Mouse (Mus musculus) heart, embryonic 12.5 days (tissue): ENCODE measurements at regions not wholly inside any gene's neighbourhood (a gene's known extent, or its start where the extent isn't known, plus 50 kb on each side); places are given as distances from the start of the nearest gene placed in this dataset.

ENCODE experiments used
- ATAC-seq: fragments of 200-750 bp; cut with Nextera tagmentation; 2 replicates; pipeline ENCODE4 v1.8.0; 2017; ENCODE audit warnings: moderate TSS enrichment, moderate library complexity; ENCODE audit not compliant: insufficient number of reproducible peaks, low FRiP score
- H3K27ac ChIP-seq: fragments of 300-500 bp; sonication (generic); 2 replicates; pipeline ENCODE4 v1.5.1; 2016; ENCODE audit warnings: mild to moderate bottlenecking, moderate library complexity; ENCODE audit not compliant: poor library complexity, severe bottlenecking
- H3K27me3 ChIP-seq: fragments of 300-500 bp; sonication (generic); replicated peaks from 2 replicates; pipeline ENCODE4 v1.6.1; 2016; ENCODE audit warnings: mild to moderate bottlenecking, moderate library complexity
- H3K36me3 ChIP-seq: fragments of 300-500 bp; sonication (generic); 2 replicates; pipeline ENCODE4 v1.6.1; 2016; ENCODE audit warnings: mild to moderate bottlenecking, moderate library complexity
- H3K4me1 ChIP-seq: fragments of 300-500 bp; sonication (generic); replicated peaks from 2 replicates; pipeline ENCODE4 v1.6.1; 2016; ENCODE audit warnings: mild to moderate bottlenecking
- H3K4me2 ChIP-seq: fragments of 300-500 bp; sonication (generic); 2 replicates; pipeline ENCODE4 v1.6.1; 2016; ENCODE audit warnings: mild to moderate bottlenecking, moderate library complexity
- H3K4me3 ChIP-seq: fragments of 300-500 bp; sonication (generic); 2 replicates; pipeline ENCODE4 v1.5.1; 2016; ENCODE audit warnings: mild to moderate bottlenecking
- H3K9ac ChIP-seq: fragments of 300-500 bp; sonication (generic); 2 replicates; pipeline ENCODE4 v1.6.1; 2016; ENCODE audit warnings: mild to moderate bottlenecking, moderate library complexity
- H3K9me3 ChIP-seq: fragments of 300-500 bp; sonication (generic); replicated peaks from 2 replicates; pipeline ENCODE4 v1.6.1; 2016; ENCODE audit warnings: mild to moderate bottlenecking, moderate library complexity
- WGBS: fragments of 180-500 bp; shearing (Covaris S2); methylation state at CpG from one replicate; pipeline ENCODE4 v1.1.7; 2016; 5-methylcytosine and 5-hydroxymethylcytosine counted together

DNA sequence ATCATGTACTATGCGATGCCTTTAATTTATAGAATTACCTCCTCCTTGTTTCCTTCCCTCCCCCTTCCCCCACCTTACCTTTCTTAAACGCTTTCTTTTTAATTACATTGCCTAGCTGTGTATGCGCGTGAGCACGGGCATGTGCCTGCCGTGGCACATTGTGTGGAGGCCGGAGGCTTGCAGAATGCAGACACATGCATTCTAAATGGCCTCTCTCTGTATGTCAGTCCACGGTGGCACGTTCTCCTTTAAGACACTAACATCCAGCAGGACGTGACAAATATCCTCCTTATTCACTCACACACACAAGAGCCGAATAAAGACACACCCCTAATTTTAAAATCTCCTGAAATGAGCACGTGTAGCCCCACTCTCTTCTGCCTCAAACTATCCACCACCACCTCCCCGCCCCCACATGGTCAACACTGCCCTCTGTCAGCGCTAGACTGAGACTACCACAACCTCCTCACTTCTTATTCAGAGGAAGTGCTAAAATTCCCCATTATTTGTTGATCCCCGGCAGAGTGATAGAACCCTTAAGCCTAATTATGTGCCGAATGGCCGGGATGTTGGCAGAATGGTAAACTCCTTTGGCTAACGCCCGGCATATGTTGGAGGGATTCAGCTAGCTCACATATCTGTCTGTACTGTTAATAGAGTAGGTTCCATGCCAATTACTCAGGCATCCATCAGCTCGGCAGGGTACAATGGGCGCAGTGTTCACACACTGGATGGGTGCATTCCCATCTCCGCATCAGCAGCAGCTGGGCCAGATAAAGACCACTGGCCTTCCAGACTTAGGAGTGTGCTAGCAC, 70.5 kb upstream of the Zfp217 start:
- Histone ChIP-seq H3K9me3 (peaks cover 4% of the 10 kb centered on the region), H3K4me1 (peaks cover 49% of the 10 kb centered on the region), H3K4me3 (peak overlapping the region; percentile 47), H3K9ac (peak overlapping the region; percentile 71), H3K4me2 (peak overlapping the region; percentile 88), H3K36me3 (no peaks in the 10 kb centered on the region), H3K27ac (peak overlapping the region; percentile 80), H3K27me3 (no peaks in the 10 kb centered on the region)
- 10% methylated on average over 22 of the region's 22 CpGs for WGBS
- peak; percentile 60; the same call in 1 of the 2 replicates for ATAC-seq

GRCm38 (mm10) chr2:170216311-170216710, 68.4 kb upstream of the Zfp217 start:
- H3K9me3 ChIP-seq = peaks cover 4% of the 10 kb centered on the region
- ATAC-seq = no peak
- H3K27me3 ChIP-seq = no peaks in the 10 kb centered on the region
- H3K4me1 ChIP-seq = peaks cover 31% of the 10 kb centered on the region
- WGBS = 89% methylated on average over 7 of the region's 7 CpGs
- H3K36me3 ChIP-seq = no peaks in the 10 kb centered on the region
- no peak overlapping the region for H3K4me2 ChIP-seq
- H3K27ac ChIP-seq = no peak overlapping the region
- no peak overlapping the region for H3K4me3 ChIP-seq
- no peak overlapping the region for H3K9ac ChIP-seq

GRCm38 (mm10) chr2:170209121-170209520, 61.2 kb upstream of the Zfp217 start:
- H3K4me2 ChIP-seq = peak overlapping the region; percentile 34
- peak overlapping the region; percentile 81 for H3K27ac ChIP-seq
- H3K36me3 ChIP-seq = no peaks in the 10 kb centered on the region
- no peaks in the 10 kb centered on the region for H3K27me3 ChIP-seq
- H3K9ac ChIP-seq = peak overlapping the region; percentile 31; the same call in 1 of the 2 replicates
- peaks cover 37% of the 10 kb centered on the region for H3K4me1 ChIP-seq
- 20% methylated on average over 12 of the region's 12 CpGs for WGBS
- ATAC-seq = peak; percentile 74
- no peaks in the 10 kb centered on the region for H3K9me3 ChIP-seq
- H3K4me3 ChIP-seq = no peak overlapping the region

- H3K36me3 ChIP-seq = no peaks in the 10 kb centered on the region
- no peak overlapping the region for H3K9ac ChIP-seq
- H3K9me3 ChIP-seq = no peaks in the 10 kb centered on the region
- 79% methylated on average over 7 of the region's 7 CpGs for WGBS
- H3K4me3 ChIP-seq = no peak overlapping the region
- H3K4me1 ChIP-seq = peaks cover 37% of the 10 kb centered on the region
- H3K27ac ChIP-seq = no peak overlapping the region
- no peaks in the 10 kb centered on the region for H3K27me3 ChIP-seq
- no peak for ATAC-seq
- H3K4me2 ChIP-seq = no peak overlapping the region
Observed at GRCm38 (mm10) chr2:170207878-170208277, 60.0 kb upstream of the Zfp217 start.

GRCm38 (mm10) chr2:170207395-170207794, 59.5 kb upstream of the Zfp217 start:
- Histone ChIP-seq H3K27ac (no peak overlapping the region), H3K4me2 (no peak overlapping the region), H3K27me3 (no peaks in the 10 kb centered on the region), H3K9ac (no peak overlapping the region), H3K4me1 (peaks cover 37% of the 10 kb centered on the region), H3K9me3 (no peaks in the 10 kb centered on the region), H3K36me3 (no peaks in the 10 kb centered on the region), H3K4me3 (no peak overlapping the region)
- 88% methylated on average over 6 of the region's 6 CpGs for WGBS
- no peak for ATAC-seq

GRCm38 (mm10) chr2:170206870-170207269, 59.0 kb upstream of the Zfp217 start:
- Histone ChIP-seq H3K36me3 (no peaks in the 10 kb centered on the region), H3K9me3 (no peaks in the 10 kb centered on the region), H3K4me3 (no peak overlapping the region), H3K27ac (no peak overlapping the region), H3K27me3 (no peaks in the 10 kb centered on the region), H3K9ac (no peak overlapping the region), H3K4me1 (peaks cover 37% of the 10 kb centered on the region), H3K4me2 (peak overlapping the region; percentile 78)
- WGBS = 59% methylated on average over 14 of the region's 14 CpGs
- no peak for ATAC-seq

- Histone ChIP-seq H3K9me3 (no peaks in the 10 kb centered on the region), H3K4me2 (peak overlapping the region; percentile 78), H3K9ac (no peak overlapping the region), H3K27me3 (no peaks in the 10 kb centered on the region), H3K4me3 (no peak overlapping the region), H3K4me1 (peaks cover 36% of the 10 kb centered on the region), H3K27ac (peak overlapping the region; percentile 30; the same call in 1 of the 2 replicates), H3K36me3 (no peaks in the 10 kb centered on the region)
- ATAC-seq = peak; percentile 27; the same call in 1 of the 2 replicates
- 8% methylated on average over 6 of the region's 6 CpGs for WGBS
Observed at GRCm38 (mm10) chr2:170206442-170206754, 58.5 kb upstream of the Zfp217 start.

DNA sequence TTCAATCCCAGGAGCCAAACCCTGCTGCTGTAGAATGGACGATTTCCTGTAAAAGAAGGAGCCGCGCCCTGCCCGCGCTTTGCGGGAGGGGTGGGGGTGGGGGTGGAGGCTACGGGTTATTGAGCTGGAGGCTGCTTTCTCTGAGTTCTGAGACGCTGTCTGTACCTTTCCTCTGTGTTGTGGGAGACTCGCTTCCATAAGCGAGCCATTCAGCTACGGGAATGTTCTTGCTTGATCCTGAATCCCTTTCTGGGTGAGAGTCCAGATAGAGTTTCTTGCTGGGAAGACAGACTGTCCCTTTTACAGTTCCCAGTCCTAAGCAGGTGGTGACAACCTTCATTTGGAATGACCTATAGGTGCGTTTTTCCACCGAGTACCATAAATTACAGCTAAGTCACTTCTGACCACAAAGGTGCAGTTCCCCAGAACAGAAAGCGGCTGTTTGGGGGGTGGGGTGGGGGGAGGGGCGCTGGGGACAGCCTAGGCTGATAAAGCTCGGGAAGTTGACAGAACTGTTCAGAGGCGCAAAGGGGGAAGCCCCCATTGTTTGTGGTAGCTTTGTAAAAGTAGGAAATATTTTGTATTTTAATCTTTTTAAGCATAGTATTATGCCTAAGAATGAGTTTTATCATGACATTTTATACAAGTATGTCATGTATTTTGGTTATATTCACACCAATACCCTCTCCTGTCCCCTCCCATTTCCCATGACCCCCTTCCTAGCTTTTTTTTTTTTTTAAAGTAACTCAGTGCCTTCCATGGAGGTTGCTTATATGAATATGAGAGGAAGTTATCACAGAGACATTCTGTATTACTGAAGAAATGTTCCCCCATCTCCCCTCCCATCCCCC, 57.9 kb upstream of the Zfp217 start:
- H3K4me3 ChIP-seq = peak overlapping the region; percentile 46
- H3K36me3 ChIP-seq = no peaks in the 10 kb centered on the region
- H3K4me2 ChIP-seq = peak overlapping the region; percentile 78
- peaks cover 31% of the 10 kb centered on the region for H3K4me1 ChIP-seq
- no peak; the same call in 1 of the 2 replicates for ATAC-seq
- H3K27me3 ChIP-seq = no peaks in the 10 kb centered on the region
- H3K27ac ChIP-seq = peak overlapping the region; percentile 89
- under 1% methylated on average over 17 of the region's 17 CpGs for WGBS
- no peaks in the 10 kb centered on the region for H3K9me3 ChIP-seq
- H3K9ac ChIP-seq = peak overlapping the region; percentile 47

DNA sequence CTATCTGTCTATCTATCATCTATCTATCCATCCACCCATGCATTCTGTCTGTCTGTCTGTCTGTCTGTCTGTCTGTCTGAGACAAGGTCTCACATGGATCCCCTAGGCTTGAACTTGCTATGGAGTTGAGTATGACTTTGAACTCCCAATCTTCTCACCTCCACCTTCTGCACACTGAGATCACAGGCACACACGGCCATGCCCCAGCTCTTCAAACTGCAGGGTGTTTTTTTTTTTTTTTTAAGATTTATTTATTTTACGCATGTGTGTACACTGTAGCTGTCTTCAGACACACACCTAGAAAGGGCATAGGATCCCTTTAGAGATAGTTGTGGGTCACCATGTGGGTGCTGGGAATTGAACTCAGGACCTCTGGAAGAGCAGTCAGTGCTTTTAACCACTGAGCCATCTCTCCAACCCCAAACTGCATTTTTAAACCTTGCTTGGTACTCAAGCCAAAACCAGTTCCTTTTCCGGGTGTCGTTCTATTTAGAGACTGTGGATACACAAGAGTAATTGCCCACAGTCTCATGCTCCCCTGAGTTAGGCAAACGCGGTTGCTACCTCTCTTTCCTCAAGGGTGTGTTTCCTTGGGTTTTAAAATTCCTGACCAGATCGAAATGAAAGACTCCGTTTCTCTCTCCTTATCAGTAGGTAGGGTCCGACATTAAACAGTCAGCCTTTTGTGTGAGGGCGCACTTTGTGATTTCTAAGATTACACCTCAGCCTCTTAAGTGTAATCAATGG, 57.0 kb upstream of the Zfp217 start:
- Histone ChIP-seq H3K27me3 (no peaks in the 10 kb centered on the region), H3K4me2 (peak overlapping the region; percentile 78), H3K9me3 (no peaks in the 10 kb centered on the region), H3K4me3 (peak overlapping the region; percentile 46), H3K36me3 (no peaks in the 10 kb centered on the region), H3K4me1 (peaks cover 23% of the 10 kb centered on the region), H3K9ac (peak overlapping the region; percentile 47), H3K27ac (peak overlapping the region; percentile 89)
- ATAC-seq = no peak
- 17% methylated on average over 10 of the region's 10 CpGs for WGBS

DNA sequence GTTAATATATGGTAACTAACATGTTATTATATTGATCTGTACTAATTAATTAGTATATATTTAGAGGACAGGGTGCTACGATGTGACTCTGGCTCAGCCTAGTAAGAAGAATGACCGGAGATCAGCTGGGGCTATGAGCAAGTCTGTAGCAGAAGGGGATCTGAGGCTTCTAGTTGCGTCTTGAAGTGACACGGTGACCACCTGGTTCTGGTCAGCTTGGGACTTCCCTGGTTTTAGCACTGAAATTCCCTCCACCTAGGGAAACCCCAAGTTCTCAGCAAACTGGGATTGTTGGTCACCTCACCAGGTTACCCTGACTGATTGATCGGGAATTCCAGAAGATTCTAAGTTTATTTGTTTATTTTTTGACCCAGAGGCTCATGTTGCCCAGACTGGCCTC, 55.6 kb upstream of the Zfp217 start:
- Histone ChIP-seq H3K27me3 (no peaks in the 10 kb centered on the region), H3K9ac (no peak overlapping the region), H3K36me3 (no peaks in the 10 kb centered on the region), H3K4me3 (no peak overlapping the region), H3K27ac (no peak overlapping the region), H3K4me2 (no peak overlapping the region), H3K9me3 (no peaks in the 10 kb centered on the region), H3K4me1 (peaks cover 9% of the 10 kb centered on the region)
- no peak for ATAC-seq
- WGBS = 89% methylated on average over 5 of the region's 5 CpGs
